Mouse (Mus musculus): ENCODE measurements at regions not wholly inside any gene's neighbourhood (a gene's known extent, or its start where the extent isn't known, plus 50 kb on each side); places are given as distances from the start of the nearest gene placed in this dataset.
"Not testable (repeated sequence)": the region's sequence is repeated elsewhere in the genome, so short reads cannot be mapped to it uniquely, and the experiment has no call there.

DNA sequence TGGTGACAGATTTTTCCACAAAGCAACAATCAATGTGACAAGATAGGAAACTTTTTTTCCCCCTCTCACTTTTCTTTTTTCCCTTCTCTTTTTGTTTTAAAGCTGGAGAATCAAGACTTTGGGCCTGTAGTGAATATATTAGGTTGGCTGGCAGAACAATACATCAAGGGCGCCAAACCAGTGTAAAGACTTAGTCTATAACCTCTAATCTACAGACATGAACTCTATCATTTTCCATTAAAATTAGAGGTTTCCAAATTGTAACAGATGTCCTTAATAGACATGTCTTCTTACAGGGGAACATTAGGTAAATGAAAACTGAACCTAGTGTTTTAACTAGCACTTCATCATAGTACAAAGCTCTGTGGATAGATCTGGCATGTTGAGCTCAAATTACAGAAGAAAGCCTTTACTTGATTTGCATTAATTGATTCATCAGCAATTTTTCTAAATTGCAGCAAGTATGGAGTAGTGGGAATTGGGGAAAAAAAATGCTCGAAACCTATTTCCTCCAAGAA, 937.0 kb downstream of the Robo1 start:
- no peaks in the 10 kb centered on the region for H3K27me3 ChIP-seq
- no peak overlapping the region for H3K4me3 ChIP-seq (replicated peaks)
- no peaks in the 10 kb centered on the region for H3K9me3 ChIP-seq
- H3K9ac ChIP-seq (replicated peaks): no peak overlapping the region
- H3K4me2 ChIP-seq (replicated peaks): no peak overlapping the region
- no peak overlapping the region for H3K27ac ChIP-seq
- WGBS: 92% methylated on average over 2 of the region's 2 CpGs
- H3K36me3 ChIP-seq: no peaks in the 10 kb centered on the region
- no peak for ATAC-seq
- H3K4me1 ChIP-seq (replicated peaks): no peaks in the 10 kb centered on the region

- no peak overlapping the region for H3K9ac ChIP-seq (replicated peaks)
- H3K4me3 ChIP-seq (replicated peaks): no peak overlapping the region
- WGBS: 26% methylated on average over 2 of the region's 2 CpGs
- H3K4me1 ChIP-seq (replicated peaks): no peaks in the 10 kb centered on the region; the same call in 1 of the 2 replicates
- no peak for ATAC-seq
- 0 out of 2 replicates have a peak, but pooled peaks cover 4% of the 10 kb centered on the region for H3K9me3 ChIP-seq
- H3K27me3 ChIP-seq: no peaks in the 10 kb centered on the region
- no peak overlapping the region for H3K4me2 ChIP-seq (replicated peaks)
- H3K36me3 ChIP-seq: no peaks in the 10 kb centered on the region
- H3K27ac ChIP-seq: no peak overlapping the region
Observed at GRCm38 (mm10) chr16:73230599-73230998, 922.5 kb downstream of the Robo1 start.

GRCm38 (mm10) chr16:73217555-73217954, 909.4 kb downstream of the Robo1 start:
- Histone ChIP-seq H3K27me3 (no peaks in the 10 kb centered on the region), H3K4me2 (replicated peaks) (no peak overlapping the region), H3K9ac (replicated peaks) (no peak overlapping the region), H3K36me3 (no peaks in the 10 kb centered on the region), H3K4me3 (replicated peaks) (no peak overlapping the region), H3K4me1 (replicated peaks) (no peaks in the 10 kb centered on the region), H3K27ac (no peak overlapping the region), H3K9me3 (no peaks in the 10 kb centered on the region)
- 0 out of 2 replicates have a peak, but pooled peaks have one; percentile 20 for ATAC-seq
- 85% methylated on average over 4 of the region's 4 CpGs for WGBS

DNA sequence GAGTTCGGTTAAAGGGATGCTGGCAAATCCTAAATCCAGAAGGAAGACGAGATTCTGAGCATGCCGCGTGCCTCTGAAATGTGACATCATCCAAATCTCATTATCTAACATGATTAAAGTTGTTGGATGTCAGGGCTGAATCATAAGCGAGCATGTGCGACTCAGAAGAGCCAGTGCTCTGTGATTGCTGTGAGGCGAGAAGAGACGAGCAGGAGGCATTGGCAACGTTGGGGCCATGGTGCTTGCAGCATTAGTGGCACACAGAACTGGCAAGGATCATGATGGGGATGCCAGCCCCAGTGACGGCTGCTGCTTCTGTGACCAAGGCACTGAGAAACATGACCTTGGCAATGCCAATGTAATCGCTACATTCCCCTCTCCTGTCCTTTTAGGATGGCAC, 895.4 kb downstream of the Robo1 start:
- no peak overlapping the region for H3K4me2 ChIP-seq (replicated peaks)
- WGBS: 85% methylated on average over 11 of the region's 11 CpGs
- H3K4me3 ChIP-seq (replicated peaks): no peak overlapping the region
- H3K27ac ChIP-seq: no peak overlapping the region
- no peaks in the 10 kb centered on the region for H3K36me3 ChIP-seq
- no peak overlapping the region for H3K9ac ChIP-seq (replicated peaks)
- ATAC-seq: no peak
- peaks cover 6% of the 10 kb centered on the region; the same call in 1 of the 2 replicates for H3K4me1 ChIP-seq (replicated peaks)
- no peaks in the 10 kb centered on the region for H3K9me3 ChIP-seq
- H3K27me3 ChIP-seq: no peaks in the 10 kb centered on the region

DNA sequence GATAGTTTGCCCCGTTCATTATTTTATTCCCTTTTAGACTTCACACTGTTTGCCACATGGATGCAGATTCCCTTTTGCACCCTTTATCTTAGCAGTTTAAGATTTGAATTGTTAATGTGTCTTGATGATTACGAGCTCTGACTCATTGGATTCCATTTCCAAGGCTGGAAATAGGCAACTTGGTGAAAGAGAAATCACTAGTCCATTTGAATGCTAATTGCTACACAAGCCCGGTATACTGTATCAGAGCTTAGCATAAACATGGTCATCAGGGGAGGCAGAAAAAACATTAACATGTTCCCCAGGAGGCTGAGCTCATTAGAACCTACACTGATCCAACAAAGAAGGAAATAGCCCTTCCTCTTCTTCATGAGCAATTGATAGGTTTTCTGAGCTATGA, 892.9 kb downstream of the Robo1 start:
- no peak overlapping the region for H3K4me3 ChIP-seq (replicated peaks)
- 0 out of 2 replicates have a peak, but pooled peaks have one; percentile 30 for ATAC-seq
- 40% methylated on average over 3 of the region's 3 CpGs for WGBS
- peaks cover 6% of the 10 kb centered on the region; the same call in 1 of the 2 replicates for H3K4me1 ChIP-seq (replicated peaks)
- H3K9me3 ChIP-seq: no peaks in the 10 kb centered on the region
- H3K4me2 ChIP-seq (replicated peaks): no peak overlapping the region
- no peak overlapping the region for H3K27ac ChIP-seq
- H3K36me3 ChIP-seq: no peaks in the 10 kb centered on the region
- H3K9ac ChIP-seq (replicated peaks): no peak overlapping the region
- H3K27me3 ChIP-seq: no peaks in the 10 kb centered on the region

- H3K27me3 ChIP-seq: no peaks in the 10 kb centered on the region
- H3K36me3 ChIP-seq: no peaks in the 10 kb centered on the region
- no peak overlapping the region for H3K9ac ChIP-seq (replicated peaks)
- no peak overlapping the region for H3K4me3 ChIP-seq (replicated peaks)
- H3K27ac ChIP-seq: no peak overlapping the region
- no peaks in the 10 kb centered on the region for H3K9me3 ChIP-seq
- ATAC-seq: no peak
- H3K4me1 ChIP-seq (replicated peaks): no peaks in the 10 kb centered on the region
- 81% methylated on average over 5 of the region's 5 CpGs for WGBS
- H3K4me2 ChIP-seq (replicated peaks): no peak overlapping the region
Observed at GRCm38 (mm10) chr16:73182776-73183175, 874.7 kb downstream of the Robo1 start.

DNA sequence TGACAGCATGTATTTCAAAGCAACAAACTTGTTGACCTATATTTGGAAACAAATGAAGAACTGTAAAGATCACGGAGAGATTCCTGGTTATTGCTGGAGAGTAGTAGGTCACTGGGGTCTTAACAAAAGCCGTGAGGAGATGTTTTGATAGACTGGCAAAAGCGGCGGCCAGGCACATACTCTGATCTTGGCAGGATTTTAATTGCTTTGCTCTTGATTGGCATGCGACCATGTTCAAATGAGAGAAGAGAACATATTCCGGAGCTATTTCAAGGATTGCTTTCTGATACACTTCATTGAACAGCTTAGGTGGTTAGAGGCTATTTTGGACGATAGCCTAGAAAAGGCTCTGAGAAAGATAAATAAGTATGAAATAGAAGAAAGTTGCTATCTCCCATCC, 874.2 kb downstream of the Robo1 start:
- no peak for ATAC-seq
- Histone ChIP-seq H3K4me1 (replicated peaks) (no peaks in the 10 kb centered on the region), H3K4me2 (replicated peaks) (no peak overlapping the region)

GRCm38 (mm10) chr16:73155447-73155846, 847.3 kb downstream of the Robo1 start:
- 40% methylated on average over 2 of the region's 2 CpGs for WGBS
- Histone ChIP-seq H3K36me3 (no peaks in the 10 kb centered on the region), H3K27me3 (no peaks in the 10 kb centered on the region), H3K4me3 (replicated peaks) (no peak overlapping the region), H3K27ac (no peak overlapping the region), H3K9ac (replicated peaks) (no peak overlapping the region), H3K4me2 (replicated peaks) (no peak overlapping the region), H3K4me1 (replicated peaks) (no peaks in the 10 kb centered on the region), H3K9me3 (no peaks in the 10 kb centered on the region)
- ATAC-seq: no peak

More for the DNA sequence above, 874.2 kb downstream of the Robo1 start:
- Histone ChIP-seq H3K4me3 (replicated peaks) (no peak overlapping the region), H3K9me3 (no peaks in the 10 kb centered on the region), H3K27ac (no peak overlapping the region), H3K9ac (replicated peaks) (no peak overlapping the region), H3K36me3 (no peaks in the 10 kb centered on the region), H3K27me3 (no peaks in the 10 kb centered on the region)
- 67% methylated on average over 7 of the region's 7 CpGs for WGBS

- H3K36me3 ChIP-seq; ATAC-seq; H3K4me2 ChIP-seq (replicated peaks); H3K4me1 ChIP-seq (replicated peaks); H3K4me3 ChIP-seq (replicated peaks); H3K9ac ChIP-seq (replicated peaks); H3K27ac ChIP-seq; H3K9me3 ChIP-seq; H3K27me3 ChIP-seq: not testable (repeated sequence)
- 88% methylated on average over 1 of the region's 1 CpGs for WGBS
Observed at GRCm38 (mm10) chr16:73127927-73128326, 819.8 kb downstream of the Robo1 start.

DNA sequence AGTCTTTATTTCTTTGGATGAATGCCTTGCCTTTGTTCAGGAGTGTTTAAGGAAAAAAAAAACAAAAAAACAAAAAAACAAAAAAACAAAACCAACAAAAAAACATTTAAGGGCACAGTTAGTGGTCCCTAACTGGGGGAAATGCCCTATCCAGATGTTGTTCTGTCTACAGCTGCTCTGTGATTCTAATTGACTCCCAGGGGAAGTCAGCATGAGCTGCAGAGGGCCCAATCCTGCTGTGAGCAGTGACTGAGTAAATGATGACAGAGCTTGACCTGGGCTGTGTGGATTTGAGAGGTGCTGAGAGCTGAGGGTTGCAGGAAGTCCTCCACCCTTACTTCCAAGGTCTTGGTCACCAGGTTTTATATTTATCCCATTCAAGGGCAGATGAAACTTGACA, 812.5 kb downstream of the Robo1 start:
- ATAC-seq: no peak
- Histone ChIP-seq H3K27me3 (no peaks in the 10 kb centered on the region), H3K9ac (replicated peaks) (no peak overlapping the region), H3K36me3 (no peaks in the 10 kb centered on the region), H3K4me1 (replicated peaks) (no peaks in the 10 kb centered on the region), H3K9me3 (no peaks in the 10 kb centered on the region), H3K4me2 (replicated peaks) (no peak overlapping the region), H3K4me3 (replicated peaks) (no peak overlapping the region), H3K27ac (no peak overlapping the region)

- Histone ChIP-seq H3K4me3 (replicated peaks) (no peak overlapping the region), H3K4me2 (replicated peaks) (no peak overlapping the region), H3K36me3 (no peaks in the 10 kb centered on the region), H3K9me3 (no peaks in the 10 kb centered on the region), H3K4me1 (replicated peaks) (no peaks in the 10 kb centered on the region), H3K9ac (replicated peaks) (no peak overlapping the region), H3K27ac (no peak overlapping the region), H3K27me3 (no peaks in the 10 kb centered on the region)
- WGBS: 17% methylated on average over 2 of the region's 2 CpGs
- no peak for ATAC-seq
Observed at GRCm38 (mm10) chr16:73117338-73117737, 809.2 kb downstream of the Robo1 start.

GRCm38 (mm10) chr16:73108021-73108452, 799.9 kb downstream of the Robo1 start:
- peak; percentile 87 for ATAC-seq
- Histone ChIP-seq H3K4me1 (replicated peaks) (peaks cover 23% of the 10 kb centered on the region), H3K9ac (replicated peaks) (no peak overlapping the region), H3K4me3 (replicated peaks) (no peak overlapping the region), H3K27ac (no peak overlapping the region), H3K4me2 (replicated peaks) (0 out of 2 replicates have a peak overlapping the region, but pooled peaks have one; percentile 19), H3K27me3 (no peaks in the 10 kb centered on the region), H3K36me3 (no peaks in the 10 kb centered on the region), H3K9me3 (no peaks in the 10 kb centered on the region)
- WGBS: 56% methylated on average over 7 of the region's 7 CpGs

GRCm38 (mm10) chr16:73107608-73108007, 799.5 kb downstream of the Robo1 start:
- H3K9ac ChIP-seq (replicated peaks): no peak overlapping the region
- H3K36me3 ChIP-seq: no peaks in the 10 kb centered on the region
- peaks cover 23% of the 10 kb centered on the region for H3K4me1 ChIP-seq (replicated peaks)
- no peaks in the 10 kb centered on the region for H3K9me3 ChIP-seq
- no peak overlapping the region for H3K27ac ChIP-seq
- WGBS: 79% methylated on average over 9 of the region's 9 CpGs
- no peak for ATAC-seq
- no peak overlapping the region for H3K4me2 ChIP-seq (replicated peaks)
- H3K27me3 ChIP-seq: no peaks in the 10 kb centered on the region
- H3K4me3 ChIP-seq (replicated peaks): no peak overlapping the region

Measured in midbrain, embryonic 13.5 days (tissue).